Mouse (Mus musculus) heart, postnatal 0 days (tissue): ENCODE measurements at regions not wholly inside any gene's neighbourhood (a gene's known extent, or its start where the extent isn't known, plus 50 kb on each side); places are given as distances from the start of the nearest gene placed in this dataset.

ENCODE experiments used
- ATAC-seq: fragments of 200-750 bp; cut with Nextera tagmentation; 2 replicates; pipeline ENCODE4 v1.8.0; 2017; ENCODE audit warnings: low read depth, moderate number of reproducible peaks, moderate library complexity; ENCODE audit not compliant: insufficient read depth
- DNase-seq: peaks from one replicate; pipeline ENCODE4 v3.0.0-alpha.2; 2016; ENCODE audit warnings: low spot score
- H3K27ac ChIP-seq: fragments of 300-500 bp; sonication (generic); 2 replicates; pipeline ENCODE4 v1.5.1; 2014; ENCODE audit warnings: low read depth, mild to moderate bottlenecking
- H3K27me3 ChIP-seq: fragments of 300-500 bp; sonication (generic); 2 replicates; pipeline ENCODE4 v1.6.1; 2014; ENCODE audit warnings: low read length, mixed read lengths; ENCODE audit not compliant: control insufficient read depth, insufficient read depth
- H3K36me3 ChIP-seq: fragments of 300-500 bp; sonication (generic); replicated peaks from 2 replicates; pipeline ENCODE4 v1.6.1; 2014; ENCODE audit warnings: low read length, mixed read lengths; ENCODE audit not compliant: control insufficient read depth, insufficient read depth
- H3K4me1 ChIP-seq: fragments of 300-500 bp; sonication (generic); 2 replicates; pipeline ENCODE4 v1.6.1; 2014; ENCODE audit warnings: antibody characterized with exemption; ENCODE audit not compliant: control insufficient read depth, insufficient read depth
- H3K4me2 ChIP-seq: fragments of 300-500 bp; sonication (generic); 2 replicates; pipeline ENCODE4 v1.6.1; 2014; ENCODE audit warnings: low read depth, mild to moderate bottlenecking, low read length, moderate library complexity
- H3K4me3 ChIP-seq: fragments of 300-500 bp; sonication (generic); 2 replicates; pipeline ENCODE4 v1.5.1; 2014; ENCODE audit warnings: low read depth, low read length
- H3K9ac ChIP-seq: fragments of 300-500 bp; sonication (generic); replicated peaks from 2 replicates; pipeline ENCODE4 v1.6.1; 2014; ENCODE audit warnings: low read depth, low read length, mixed read lengths
- H3K9me3 ChIP-seq: fragments of 300-500 bp; sonication (generic); replicated peaks from 2 replicates; pipeline ENCODE4 v1.6.1; 2016; ENCODE audit warnings: low read length; ENCODE audit not compliant: control insufficient read depth
- CTCF ChIP-seq: IDR thresholded peaks from 2 replicates; pipeline ENCODE4 v1.5.1; 2016; ENCODE audit warnings: antibody characterized with exemption, control low read depth, low read depth
- EP300 ChIP-seq: IDR thresholded peaks from 2 replicates; pipeline ENCODE4 v1.6.1; 2016; ENCODE audit warnings: antibody characterized with exemption, low read depth
- WGBS: fragments of 180-500 bp; shearing (Covaris S2); extraction: QIAGEN DNeasy Blood & Tissue Kit; methylation state at CpG from one replicate; pipeline ENCODE4 v1.1.7; 2014; 5-methylcytosine and 5-hydroxymethylcytosine counted together

GRCm38 (mm10) chr3:119936526-119936925 is 152.3 kb upstream of the Ptbp2 start:
- H3K36me3 ChIP-seq: no peaks in the 10 kb centered on the region
- no peak overlapping the region for H3K4me2 ChIP-seq
- no peak overlapping the region for H3K4me3 ChIP-seq
- TF ChIP-seq CTCF (no peak), EP300 (no peak)
- H3K27me3 ChIP-seq: no peaks in the 10 kb centered on the region
- WGBS: 68% methylated on average over 1 of the region's 1 CpGs
- DNase-seq (no peak), ATAC-seq (no peak)
- no peak overlapping the region for H3K27ac ChIP-seq
- no peaks in the 10 kb centered on the region for H3K4me1 ChIP-seq
- H3K9ac ChIP-seq: no peak overlapping the region
- no peaks in the 10 kb centered on the region for H3K9me3 ChIP-seq

DNA sequence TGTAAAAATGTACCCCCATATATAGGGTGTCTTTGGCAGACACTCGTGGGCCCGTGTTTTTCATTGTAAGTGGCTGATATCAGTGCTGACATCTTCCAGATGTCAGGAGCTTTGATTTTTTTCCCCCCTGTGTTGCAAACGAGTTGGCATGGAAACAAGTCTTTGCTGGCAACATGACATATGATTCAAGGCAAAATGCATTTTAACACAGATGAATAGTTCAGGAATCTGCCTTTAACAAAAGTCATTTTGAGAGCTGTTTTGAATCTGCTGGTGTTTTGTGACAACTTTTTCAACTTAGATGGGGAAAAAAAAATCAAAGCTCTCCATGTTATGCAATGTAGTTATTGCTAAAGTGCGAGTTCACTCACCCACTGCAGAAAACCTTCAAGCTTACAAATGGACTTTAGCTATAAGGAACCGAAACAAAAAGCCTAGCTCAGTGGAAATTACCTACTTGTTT is 148.8 kb upstream of the Ptbp2 start:
- Histone ChIP-seq H3K4me2 (no peak overlapping the region), H3K4me3 (no peak overlapping the region), H3K4me1 (no peaks in the 10 kb centered on the region), H3K9ac (no peak overlapping the region), H3K27me3 (no peaks in the 10 kb centered on the region), H3K27ac (no peak overlapping the region), H3K9me3 (no peaks in the 10 kb centered on the region), H3K36me3 (no peaks in the 10 kb centered on the region)
- WGBS: 39% methylated on average over 5 of the region's 5 CpGs
- ATAC-seq (no peak), DNase-seq (no peak)
- TF ChIP-seq EP300 (no peak), CTCF (no peak)

DNA sequence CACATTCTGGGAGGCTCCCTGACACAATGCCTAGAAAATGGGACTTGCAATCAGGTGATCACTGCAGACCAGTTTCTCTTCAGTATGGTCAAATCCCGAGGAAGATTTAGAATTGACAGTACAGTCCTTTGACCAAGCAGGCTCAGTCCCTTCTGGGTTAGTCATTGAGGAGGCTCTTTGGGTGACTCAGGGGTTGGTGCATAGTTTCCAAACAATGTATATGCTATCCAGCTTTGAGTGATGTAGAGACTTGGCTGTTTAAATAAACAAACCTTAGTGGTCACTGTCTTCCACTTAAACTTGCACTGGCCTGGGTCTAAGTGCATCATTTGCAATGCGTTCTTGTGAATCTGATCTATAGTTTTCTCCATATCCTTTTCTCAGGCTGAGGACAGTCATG is 144.0 kb upstream of the Ptbp2 start:
- Histone ChIP-seq H3K9me3 (no peaks in the 10 kb centered on the region), H3K9ac (no peak overlapping the region), H3K4me1 (no peaks in the 10 kb centered on the region), H3K27ac (no peak overlapping the region), H3K36me3 (no peaks in the 10 kb centered on the region), H3K27me3 (no peaks in the 10 kb centered on the region), H3K4me2 (no peak overlapping the region), H3K4me3 (no peak overlapping the region)
- TF ChIP-seq EP300 (no peak), CTCF (no peak)
- WGBS: 80% methylated on average over 2 of the region's 2 CpGs
- ATAC-seq: no peak
- DNase-seq: no peak

DNA sequence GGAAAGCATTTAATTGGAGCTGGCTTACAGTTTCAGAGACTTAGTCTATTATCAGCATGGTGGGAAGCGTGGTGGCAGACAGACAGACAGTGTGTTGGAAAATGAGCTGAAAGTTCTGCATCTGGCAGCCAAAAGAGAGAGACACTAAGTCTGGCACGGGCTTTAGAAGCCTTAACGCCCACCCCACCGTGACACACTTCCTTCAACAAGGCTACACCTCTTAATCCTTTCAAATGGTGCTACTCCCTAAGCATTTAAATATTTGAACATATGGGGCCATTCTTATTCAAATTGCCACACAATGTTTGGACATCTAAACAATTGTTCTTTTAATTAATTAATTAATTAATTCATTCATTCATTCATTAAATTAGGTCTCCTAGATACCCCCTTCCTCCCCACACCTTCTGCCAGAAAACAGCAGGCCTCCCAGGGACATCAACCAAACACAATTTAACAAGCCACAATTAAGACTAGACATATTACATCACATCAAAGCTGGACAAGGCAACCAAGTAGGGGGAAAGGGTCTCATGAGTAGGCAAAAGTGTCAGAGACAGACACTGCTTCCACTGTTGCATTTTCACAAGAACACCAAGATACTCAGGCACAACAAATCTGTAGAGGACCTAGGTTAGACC is 135.4 kb upstream of the Ptbp2 start:
- no peak for ATAC-seq
- 76% methylated on average over 4 of the region's 4 CpGs for WGBS
- DNase-seq: no peak
- H3K9me3 ChIP-seq: no peaks in the 10 kb centered on the region
- no peak overlapping the region for H3K4me3 ChIP-seq
- no peaks in the 10 kb centered on the region for H3K27me3 ChIP-seq
- H3K9ac ChIP-seq: no peak overlapping the region
- no peaks in the 10 kb centered on the region for H3K36me3 ChIP-seq
- H3K4me1 ChIP-seq: no peaks in the 10 kb centered on the region
- no peak overlapping the region for H3K4me2 ChIP-seq
- TF ChIP-seq CTCF: no peak
- no peak for TF ChIP-seq EP300
- H3K27ac ChIP-seq: no peak overlapping the region

GRCm38 (mm10) chr3:119915984-119916865 is 132.0 kb upstream of the Ptbp2 start:
- no peak for DNase-seq
- no peak overlapping the region for H3K9ac ChIP-seq
- H3K4me3 ChIP-seq: no peak overlapping the region
- no peaks in the 10 kb centered on the region for H3K36me3 ChIP-seq
- WGBS: 44% methylated on average over 4 of the region's 4 CpGs
- no peaks in the 10 kb centered on the region for H3K4me1 ChIP-seq
- H3K4me2 ChIP-seq: no peak overlapping the region
- TF ChIP-seq CTCF (no peak), EP300 (no peak)
- H3K27ac ChIP-seq: no peak overlapping the region
- H3K27me3 ChIP-seq: no peaks in the 10 kb centered on the region
- ATAC-seq: no peak
- no peaks in the 10 kb centered on the region for H3K9me3 ChIP-seq
